Comparison of ENCODE assay signal across 8 mouse cellular contexts in genomic region chr17:26423967-26424641, GRCm38 (mm10). TPM values are rescaled to one million over a fixed set of nuclear protein-coding genes. Genes with fewer than 3 reads are reported as not detected.
DNase-seq lines count a peak whose midpoint lies in the region; ATAC-seq lines count a peak whose summit lies in the region.

No protein-coding gene starts in this region.

- H3K4me2 ChIP-seq in kidney, embryonic 14.5 days (replicated peaks; ENCODE audit: low read depth, low read length) = no peak overlapping the region
- peak overlapping the region; percentile 17 for H3K4me2 ChIP-seq in heart, embryonic 12.5 days

- 41% methylated on average over 11 of the region's 11 CpGs for WGBS in kidney, embryonic 14.5 days
- WGBS in heart, embryonic 12.5 days = 20% methylated on average over 11 of the region's 11 CpGs
- WGBS in large intestine, adult 2 months = 17% methylated on average over 11 of the region's 11 CpGs

- H3K27ac ChIP-seq in kidney, embryonic 14.5 days (ENCODE audit: low read depth, low read length) = no peak overlapping the region
- H3K27ac ChIP-seq in heart, embryonic 12.5 days (ENCODE audit: poor library complexity, severe bottlenecking) = peak overlapping the region; percentile 91

- no peaks in the 10 kb centered on the region for H3K9me3 ChIP-seq in kidney, embryonic 14.5 days (ENCODE audit: control insufficient read depth, low read length)
- H3K9me3 ChIP-seq in heart, embryonic 12.5 days (replicated peaks) = no peaks in the 10 kb centered on the region

- peak; percentile 91 for DNase-seq in kidney, adult 11 months
- peak; percentile 82 for DNase-seq in adrenal gland, postnatal 14 days
- DNase-seq in large intestine, adult 2 months (ENCODE audit: low read depth, low spot score) = peak; percentile 73
- DNase-seq in testis, postnatal 10 days (ENCODE audit: low spot score) = peak; percentile 81
- DNase-seq in cerebellum, adult 18-20 months = no peak
- DNase-seq in layer of hippocampus, adult 9-11 months = no peak

- no peaks in the 10 kb centered on the region for H3K36me3 ChIP-seq in kidney, embryonic 14.5 days (ENCODE audit: control insufficient read depth, insufficient read depth, low read length)
- H3K36me3 ChIP-seq in heart, embryonic 12.5 days = 0 out of 2 replicates have a peak, but pooled peaks cover 4% of the 10 kb centered on the region

- ATAC-seq in kidney, embryonic 14.5 days (ENCODE audit: low FRiP score, low TSS enrichment) = no peak
- ATAC-seq in heart, embryonic 12.5 days (ENCODE audit: insufficient number of reproducible peaks, low FRiP score) = 0 out of 2 replicates have a peak, but pooled peaks have one; percentile 45

- no peak overlapping the region for H3K4me3 ChIP-seq in kidney, embryonic 14.5 days (ENCODE audit: low read length)
- no peak overlapping the region for H3K4me3 ChIP-seq in heart, embryonic 12.5 days

- H3K27me3 ChIP-seq in kidney, embryonic 14.5 days (ENCODE audit: control insufficient read depth, insufficient read depth, low read length) = no peaks in the 10 kb centered on the region
- H3K27me3 ChIP-seq in heart, embryonic 12.5 days (replicated peaks) = 0 out of 2 replicates have a peak, but pooled peaks cover 5% of the 10 kb centered on the region

- H3K9ac ChIP-seq in kidney, embryonic 14.5 days (ENCODE audit: low read depth, low read length) = no peak overlapping the region
- peak overlapping the region; percentile 53 for H3K9ac ChIP-seq in heart, embryonic 12.5 days

- peaks cover 19% of the 10 kb centered on the region for H3K4me1 ChIP-seq in kidney, embryonic 14.5 days (ENCODE audit: control insufficient read depth, insufficient read depth, low read length)
- peaks cover 45% of the 10 kb centered on the region for H3K4me1 ChIP-seq in heart, embryonic 12.5 days (replicated peaks)

RNA-seq across cellular contexts. Expression of gene Neurl1b, which starts 9.5 kb away (rescaled TPM):
- polyA plus RNA-seq in kidney, embryonic 14.5 days (2014; fragmentation: Nextera tagmentation; extraction: Ambion mirVana) = 1.6 and 2.9 TPM in 2 replicates
- total RNA-seq in adrenal gland, postnatal 14 days (2021) = 50.0 and 51.1 TPM in 2 replicates
- 2.2 and 2.4 TPM in 2 replicates for polyA plus RNA-seq in heart, embryonic 12.5 days (2016; fragmentation: Nextera tagmentation; extraction: Ambion mirVana)
- 13.7 and 16.0 TPM in 2 replicates for polyA plus RNA-seq in large intestine, adult 2 months (2012; rRNA removed)

Comparison
In these comparisons a context has a peak if more than half of its experiments do, and no peak if none do; other contexts are left out.
1. DNase-seq: peak in kidney, adult 11 months (single experiment), adrenal gland, postnatal 14 days (single experiment), large intestine, adult 2 months (single experiment) and testis, postnatal 10 days (single experiment); none in cerebellum, adult 18-20 months (0 of 2) and layer of hippocampus, adult 9-11 months (single experiment).